Mouse (Mus musculus): ENCODE measurements around the gene Ndc1.

The Ndc1 gene

GRCm38 (mm10) chr4:107442288-107442687 lies 74.7 kb downstream of the Ndc1 start:
- no peak for DNase-seq (ENCODE audit: low spot score in 2 of 2)

- DNase-seq (ENCODE audit: low spot score in 2 of 2): no peak
These were observed 75.4 kb downstream of the Ndc1 start for GRCm38 (mm10) chr4:107442891-107443483.

GRCm38 (mm10) chr4:107443621-107444020 lies 76.0 kb downstream of the Ndc1 start:
- DNase-seq (ENCODE audit: low spot score in 2 of 2): no peak

GRCm38 (mm10) chr4:107448481-107448880 lies 80.9 kb downstream of the Ndc1 start:
- no peak for DNase-seq (ENCODE audit: low spot score in 2 of 2)

GRCm38 (mm10) chr4:107449519-107449918 lies 81.9 kb downstream of the Ndc1 start:
- no peak for DNase-seq (ENCODE audit: low spot score in 2 of 2)

GRCm38 (mm10) chr4:107452266-107453015 lies 84.9 kb downstream of the Ndc1 start:
- DNase-seq (ENCODE audit: low spot score in 2 of 2): no peak

GRCm38 (mm10) chr4:107453141-107453984 lies 85.8 kb downstream of the Ndc1 start:
- peak; percentile 86 to 96 for DNase-seq (ENCODE audit: low spot score in 2 of 2)

GRCm38 (mm10) chr4:107457602-107458001 lies 90.0 kb downstream of the Ndc1 start:
- peak; percentile 43 to 69 for DNase-seq (ENCODE audit: low spot score in 2 of 2)

GRCm38 (mm10) chr4:107458907-107459306 lies 91.3 kb downstream of the Ndc1 start:
- DNase-seq (ENCODE audit: low spot score in 2 of 2): peak in 1 of 2 experiments; percentile 49

- DNase-seq (ENCODE audit: low spot score in 2 of 2): no peak
These were observed 91.9 kb downstream of the Ndc1 start for GRCm38 (mm10) chr4:107459461-107459860.

- DNase-seq (ENCODE audit: low spot score in 2 of 2): no peak
These were observed 92.9 kb downstream of the Ndc1 start for GRCm38 (mm10) chr4:107460468-107460867.

Measured in spleen, postnatal 4 days (tissue).